Mouse (Mus musculus): ENCODE results near the gene Rnf207. TPM values are rescaled to one million over a fixed set of nuclear protein-coding genes. Genes with fewer than 3 reads are reported as not detected.

The Rnf207 gene
- polyA plus RNA-seq (2015; fragmentation: Illumina TruSeq; extraction: RNeasy Lipid Tissue Mini Kit (QIAGEN cat#74804); ENCODE audit: low read depth, low replicate concordance): 9.3 TPM

DNA sequence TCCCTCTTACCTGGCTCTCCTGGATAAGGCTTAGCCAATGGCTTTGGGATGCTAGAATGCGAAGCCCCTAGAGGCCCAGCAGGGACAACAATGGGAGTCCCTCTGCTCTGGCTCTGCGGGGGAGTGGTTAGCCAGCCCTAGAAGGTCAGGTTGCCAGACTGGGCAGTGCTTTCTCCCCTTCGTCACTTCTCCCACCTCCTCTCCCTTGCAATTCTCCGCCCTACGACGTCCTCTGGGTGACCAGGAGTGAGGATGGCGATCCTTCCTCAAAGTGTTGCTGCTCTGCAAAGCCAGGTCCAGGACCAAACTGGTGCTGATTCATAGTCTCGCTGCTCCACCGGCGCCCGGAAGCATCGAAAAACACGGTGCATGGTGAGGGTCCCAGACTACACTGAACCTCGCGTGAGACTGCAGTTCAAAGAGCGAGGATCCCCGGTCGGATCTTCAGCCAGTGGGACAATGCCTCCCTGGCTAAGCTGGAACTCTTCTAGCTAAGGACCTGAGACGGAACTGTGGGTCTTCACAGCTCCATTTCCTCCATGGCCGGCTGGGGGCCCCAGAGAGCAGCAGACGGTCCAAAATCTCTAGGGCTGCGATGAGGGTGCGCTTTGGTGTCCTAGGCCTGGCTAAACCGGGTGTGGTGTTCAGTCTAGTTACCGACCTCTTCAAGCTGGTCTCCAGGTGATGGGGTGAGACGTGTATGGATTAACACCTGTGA, at the start of gene Rnf207:
TSS of gene Rnf207 (minus strand) at position 477 of the 718 bp plus-strand sequence.

DNA sequence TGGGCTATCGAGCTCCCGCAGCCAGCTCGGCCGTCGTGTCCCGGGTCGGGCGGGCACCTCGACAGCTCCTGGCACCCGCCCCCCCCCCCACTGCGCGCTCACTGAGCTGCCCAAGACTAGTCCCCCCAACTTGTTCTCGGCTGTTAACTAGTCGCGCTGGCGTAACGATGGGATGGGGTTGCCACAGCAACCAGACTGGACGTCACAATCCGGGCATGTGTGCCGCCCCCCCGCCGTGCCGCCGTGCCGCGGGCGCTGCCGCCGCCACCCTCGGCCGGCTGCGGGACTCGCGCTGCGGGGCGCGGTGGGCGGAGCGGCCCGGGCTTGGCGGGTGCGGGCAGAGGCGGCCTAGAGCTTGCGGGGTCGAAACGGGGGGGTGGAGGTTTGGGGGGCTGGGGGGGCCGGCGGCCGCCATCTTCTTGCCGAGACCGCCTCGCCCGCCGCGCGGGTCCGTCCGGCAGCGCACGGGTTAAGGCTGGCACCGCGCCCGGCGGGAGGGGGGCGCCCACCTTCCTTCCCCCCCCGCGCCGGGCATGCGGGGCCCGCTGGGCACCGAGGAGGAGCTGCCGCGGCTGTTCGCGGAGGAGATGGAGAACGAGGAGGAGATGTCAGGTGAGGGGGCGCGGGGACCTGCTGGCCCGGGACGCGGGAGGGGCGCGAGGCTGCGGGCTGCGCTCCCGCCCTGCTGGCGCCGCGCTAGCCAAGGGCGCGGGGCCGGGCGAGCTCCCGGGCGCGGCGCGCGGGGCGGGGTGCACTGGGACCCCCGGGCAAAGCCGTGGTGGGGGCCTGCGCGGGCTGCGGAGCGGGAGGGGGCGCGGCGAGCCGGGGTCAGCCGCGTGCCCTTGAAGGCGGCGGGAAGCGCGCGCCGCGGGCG, 19.9 kb upstream of the Rnf207 start, which contains the start of gene Chd5:
TSS of gene Chd5 (plus strand) at position 233 of the 874 bp plus-strand sequence.

DNA sequence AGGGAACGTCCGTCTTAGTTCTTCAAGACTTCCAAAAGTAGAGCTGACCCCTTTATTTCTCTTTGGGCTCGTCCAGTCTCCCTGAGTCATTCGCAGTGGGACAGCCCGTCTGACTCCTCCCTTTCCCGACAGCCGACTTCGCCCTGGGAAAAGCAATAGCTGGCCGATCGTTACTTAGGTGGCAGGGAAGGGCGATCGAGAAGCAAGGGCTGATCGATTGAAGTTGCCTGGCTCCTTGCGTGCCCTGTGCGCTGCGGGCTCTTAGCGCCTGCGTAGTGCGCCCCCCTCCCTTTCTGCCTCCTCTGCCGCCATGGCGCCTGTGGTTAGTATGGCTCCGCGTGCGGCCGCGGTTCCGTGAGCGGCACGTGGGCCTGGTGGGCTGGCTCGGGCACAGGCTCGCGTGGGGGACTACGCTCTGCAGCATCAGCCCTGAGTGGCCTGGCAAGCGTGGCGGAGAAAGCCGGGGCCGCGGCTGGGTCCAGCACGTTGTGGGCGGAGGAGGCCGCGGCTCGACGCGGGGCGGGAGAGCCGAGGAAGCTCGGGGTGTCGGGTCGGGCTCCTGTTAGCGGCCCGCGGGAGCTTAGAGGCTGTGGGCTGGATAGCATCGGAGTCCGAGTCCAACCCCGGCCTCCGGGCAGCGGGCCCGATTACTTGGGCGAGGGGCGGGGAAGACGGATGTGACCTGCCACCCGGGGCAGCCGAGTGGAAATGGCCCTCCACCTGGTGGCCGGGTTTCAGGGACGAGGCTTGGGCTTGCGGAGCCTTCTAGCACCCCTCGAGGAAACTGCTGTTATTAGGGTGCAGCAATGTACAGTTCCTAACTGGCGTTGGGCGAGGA, 7.0 kb upstream of the Rnf207 start, which contains the start of gene Rpl22:
TSS of gene Rpl22 (plus strand) at position 169 of the 838 bp plus-strand sequence.

DNA sequence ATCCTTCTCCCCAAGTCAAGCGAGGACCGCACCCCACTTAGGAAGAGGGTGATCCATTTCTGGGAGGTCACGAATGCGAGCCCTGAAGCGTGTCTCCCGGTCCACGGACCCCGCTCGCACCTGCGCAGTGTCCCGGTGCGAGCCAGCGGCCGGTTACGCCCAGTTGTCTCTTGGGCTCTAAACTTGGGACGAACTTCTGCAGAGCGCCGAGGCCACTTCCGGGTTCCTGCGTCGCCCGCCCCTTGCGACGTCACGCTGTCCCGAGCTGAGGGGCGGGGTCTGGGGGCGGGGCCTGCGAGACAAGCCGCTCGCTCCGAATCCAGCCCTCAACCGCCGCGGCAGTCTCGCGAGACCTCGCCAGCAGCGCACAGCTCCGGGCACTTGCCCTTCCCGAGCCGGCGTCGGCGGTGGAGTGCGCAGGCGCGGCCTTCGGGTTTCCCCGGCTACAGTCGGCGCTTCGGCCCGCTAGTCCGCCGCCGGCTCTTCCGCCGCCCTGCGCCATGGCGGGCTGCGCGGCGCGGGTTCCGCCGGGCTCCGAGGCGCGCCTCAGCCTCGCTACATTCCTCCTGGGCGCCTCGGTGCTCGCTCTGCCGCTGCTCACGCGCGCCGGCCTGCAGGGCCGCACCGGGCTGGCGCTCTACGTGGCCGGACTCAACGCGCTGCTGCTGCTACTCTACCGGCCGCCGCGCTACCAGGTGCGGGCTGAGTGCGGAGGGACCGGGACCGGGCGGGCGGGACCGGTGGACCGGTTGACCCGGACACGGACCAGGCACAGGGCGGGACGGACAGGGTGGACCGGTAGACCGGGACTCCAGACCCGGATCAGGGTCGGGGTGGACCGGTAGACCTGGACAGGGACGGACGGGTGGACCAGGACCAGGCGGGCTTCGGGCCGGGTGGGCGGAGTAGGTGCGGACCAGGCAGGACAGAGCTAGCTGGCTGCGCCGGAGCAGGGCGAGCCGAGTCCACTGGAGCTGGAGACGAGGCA, 21.6 kb downstream of the Rnf207 start, which contains the start of gene Icmt:
TSS of gene Icmt (plus strand) at position 354 of the 988 bp plus-strand sequence.

DNA sequence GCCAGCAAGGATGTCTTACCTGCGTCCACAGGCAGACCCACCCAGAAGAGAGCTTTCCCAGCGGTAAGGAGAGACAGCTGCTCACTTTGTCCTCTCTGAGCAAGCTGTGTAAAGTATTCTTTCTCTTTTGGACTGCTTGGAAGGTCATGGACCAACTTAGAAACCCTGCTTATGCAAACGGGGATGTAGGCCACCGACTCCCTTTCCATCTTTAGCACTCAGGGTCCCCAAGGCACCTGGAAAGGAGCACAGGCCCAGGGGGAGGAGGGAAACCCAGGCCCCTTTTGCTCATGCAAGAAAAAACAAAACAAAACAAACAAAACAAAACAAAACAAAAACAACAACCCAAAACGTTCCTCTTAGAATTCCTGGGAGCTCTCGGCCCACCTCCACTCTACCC, 27.2 kb downstream of the Rnf207 start, which contains the start of gene Hes3:
TSS of gene Hes3 (minus strand) at position 101 of the 400 bp plus-strand sequence.

DNA sequence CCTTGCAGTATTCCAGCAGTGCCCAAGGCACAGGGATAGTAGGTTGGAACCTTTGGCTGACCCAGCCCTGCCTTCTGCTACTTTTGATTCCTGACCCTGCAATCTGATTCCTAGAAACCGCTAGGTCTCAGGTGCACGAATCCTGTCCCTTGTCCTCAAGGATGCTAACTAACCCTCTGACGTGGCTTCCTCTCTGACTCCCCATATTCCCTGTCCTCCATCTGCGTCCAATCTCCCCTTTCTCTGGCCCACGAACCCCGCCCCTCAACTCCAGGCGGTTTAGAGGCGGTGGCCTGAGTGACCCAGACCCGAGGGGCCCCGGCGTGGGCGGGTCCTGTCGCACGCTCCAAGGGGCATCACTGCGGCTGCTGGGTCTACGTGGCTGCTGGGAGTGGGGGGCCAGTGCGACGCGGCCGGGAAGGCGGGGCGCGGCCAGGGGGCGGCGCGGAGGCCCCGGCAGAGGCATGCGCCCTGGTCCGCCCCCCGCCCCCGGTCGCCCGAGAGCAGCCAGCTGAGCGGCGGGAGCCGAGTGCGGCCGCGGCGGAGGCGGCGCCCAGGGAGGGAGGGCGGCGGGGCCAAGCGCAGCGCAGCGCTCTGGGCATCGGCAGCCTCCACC, 45.1 kb downstream of the Rnf207 start, which contains the start of gene Gpr153:
TSS of gene Gpr153 (plus strand) at position 612 of the 616 bp plus-strand sequence.

Other genes with a start within 250 kb of the Rnf207 start
- 41.3 TPM for gene Plekhg5, start 246.5 kb downstream of the Rnf207 start, polyA plus RNA-seq (2015; fragmentation: Illumina TruSeq; extraction: RNeasy Lipid Tissue Mini Kit (QIAGEN cat#74804); ENCODE audit: low read depth, low replicate concordance)
- 8.8 TPM for gene Tnfrsf25, start 203.1 kb downstream of the Rnf207 start, polyA plus RNA-seq (2015; fragmentation: Illumina TruSeq; extraction: RNeasy Lipid Tissue Mini Kit (QIAGEN cat#74804); ENCODE audit: low read depth, low replicate concordance)
- gene Espn, start 166.6 kb downstream of the Rnf207 start, polyA plus RNA-seq (2015; fragmentation: Illumina TruSeq; extraction: RNeasy Lipid Tissue Mini Kit (QIAGEN cat#74804); ENCODE audit: low read depth, low replicate concordance): 1.9 TPM
- gene Hes2, start 160.1 kb downstream of the Rnf207 start, polyA plus RNA-seq (2015; fragmentation: Illumina TruSeq; extraction: RNeasy Lipid Tissue Mini Kit (QIAGEN cat#74804); ENCODE audit: low read depth, low replicate concordance): not detected
- gene Acot7, start 140.9 kb downstream of the Rnf207 start, polyA plus RNA-seq (2015; fragmentation: Illumina TruSeq; extraction: RNeasy Lipid Tissue Mini Kit (QIAGEN cat#74804); ENCODE audit: low read depth, low replicate concordance): 442 TPM
- 15.5 TPM for gene Gpr153, start 44.8 kb downstream of the Rnf207 start, polyA plus RNA-seq (2015; fragmentation: Illumina TruSeq; extraction: RNeasy Lipid Tissue Mini Kit (QIAGEN cat#74804); ENCODE audit: low read depth, low replicate concordance)
- 0.33 TPM for gene Hes3, start 27.3 kb downstream of the Rnf207 start, polyA plus RNA-seq (2015; fragmentation: Illumina TruSeq; extraction: RNeasy Lipid Tissue Mini Kit (QIAGEN cat#74804); ENCODE audit: low read depth, low replicate concordance)
- 34.6 TPM for gene Icmt, start 21.8 kb downstream of the Rnf207 start, polyA plus RNA-seq (2015; fragmentation: Illumina TruSeq; extraction: RNeasy Lipid Tissue Mini Kit (QIAGEN cat#74804); ENCODE audit: low read depth, low replicate concordance)
- 340 TPM for gene Rpl22, start 6.7 kb upstream of the Rnf207 start, polyA plus RNA-seq (2015; fragmentation: Illumina TruSeq; extraction: RNeasy Lipid Tissue Mini Kit (QIAGEN cat#74804); ENCODE audit: low read depth, low replicate concordance)
- 71.6 TPM for gene Chd5, start 19.7 kb upstream of the Rnf207 start, polyA plus RNA-seq (2015; fragmentation: Illumina TruSeq; extraction: RNeasy Lipid Tissue Mini Kit (QIAGEN cat#74804); ENCODE audit: low read depth, low replicate concordance)
- gene Nphp4, start 157.7 kb upstream of the Rnf207 start, polyA plus RNA-seq (2015; fragmentation: Illumina TruSeq; extraction: RNeasy Lipid Tissue Mini Kit (QIAGEN cat#74804); ENCODE audit: low read depth, low replicate concordance): 6.6 TPM
- 263 TPM for gene Kcnab2, start 158.9 kb upstream of the Rnf207 start, polyA plus RNA-seq (2015; fragmentation: Illumina TruSeq; extraction: RNeasy Lipid Tissue Mini Kit (QIAGEN cat#74804); ENCODE audit: low read depth, low replicate concordance)